Mouse (Mus musculus) adrenal gland, postnatal 36 days (tissue): Measurements from ENCODE around the gene Faf1. TPM values are rescaled to one million over a fixed set of nuclear protein-coding genes. Genes with fewer than 3 reads are reported as not detected.

Experiments used
- DNase-seq, 2 experiments: peaks; one replicate each; pipeline ENCODE4 v3.0.0; 2021; ENCODE audit warnings: mixed read lengths in 1 of 2
- total RNA-seq, 2 experiments: library from RNA; stranded (reverse); gene quantifications; 2 replicates each; pipeline ENCODE4 v1.2.3; 2021

The Faf1 gene
- total RNA-seq, 2 experiments from 2014 or later = 29.9 to 30.3 TPM

GRCm38 (mm10) chr4:109979461-109980320 is 303.3 kb downstream of the Faf1 start:
- DNase-seq = no peak

GRCm38 (mm10) chr4:109980321-109981082 is 304.1 kb downstream of the Faf1 start:
- no peak for DNase-seq

DNA sequence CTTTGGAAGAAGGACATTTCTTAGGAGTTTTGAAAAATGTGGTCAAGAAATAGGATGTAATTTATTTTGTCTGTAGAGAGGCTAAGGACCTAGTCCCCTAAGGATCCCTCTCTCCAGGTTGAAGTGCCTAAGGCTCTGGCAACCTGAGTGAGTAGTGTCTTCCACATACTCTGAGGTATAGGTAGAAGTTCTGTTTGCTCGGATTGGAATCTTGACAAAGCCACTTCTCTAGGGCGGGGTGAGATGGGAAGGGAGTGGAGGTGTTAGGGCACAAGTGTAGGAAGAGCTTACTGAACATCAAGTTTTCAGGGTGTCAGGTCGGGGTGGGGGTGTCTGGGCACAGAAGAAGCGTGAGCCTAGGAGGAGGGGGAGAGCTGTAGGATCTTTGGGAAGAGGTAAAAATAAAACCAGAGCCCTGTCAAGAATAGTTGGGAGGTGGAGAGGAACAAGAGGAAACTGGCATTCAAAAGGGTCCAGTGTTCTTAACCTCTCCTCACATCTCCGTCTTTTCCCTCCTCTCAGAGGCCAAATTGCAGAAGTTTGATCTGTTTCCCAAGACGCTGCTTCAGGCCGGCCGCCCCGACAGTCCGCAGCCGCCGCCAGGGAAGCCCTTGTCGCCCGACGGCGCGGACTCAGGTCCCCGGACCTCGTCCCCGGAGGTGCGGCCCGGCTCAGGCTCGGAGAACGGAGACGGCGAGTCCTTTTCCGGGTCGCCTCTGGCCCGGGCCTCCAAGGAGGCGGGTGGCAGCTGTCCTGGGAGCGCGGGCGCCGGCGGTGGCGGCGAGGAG is 304.9 kb downstream of the Faf1 start:
- no peak for DNase-seq

- DNase-seq = no peak
Observed at GRCm38 (mm10) chr4:109981871-109982680, 305.7 kb downstream of the Faf1 start.

GRCm38 (mm10) chr4:109982681-109983265 is 306.4 kb downstream of the Faf1 start:
- DNase-seq = no peak

GRCm38 (mm10) chr4:109983281-109984001 is 307.1 kb downstream of the Faf1 start:
- no peak for DNase-seq

GRCm38 (mm10) chr4:109984011-109984411 is 307.6 kb downstream of the Faf1 start:
- DNase-seq = no peak

GRCm38 (mm10) chr4:109984496-109985423 is 308.4 kb downstream of the Faf1 start:
- DNase-seq = no peak

GRCm38 (mm10) chr4:109985424-109986172 is 309.2 kb downstream of the Faf1 start:
- DNase-seq = no peak

DNA sequence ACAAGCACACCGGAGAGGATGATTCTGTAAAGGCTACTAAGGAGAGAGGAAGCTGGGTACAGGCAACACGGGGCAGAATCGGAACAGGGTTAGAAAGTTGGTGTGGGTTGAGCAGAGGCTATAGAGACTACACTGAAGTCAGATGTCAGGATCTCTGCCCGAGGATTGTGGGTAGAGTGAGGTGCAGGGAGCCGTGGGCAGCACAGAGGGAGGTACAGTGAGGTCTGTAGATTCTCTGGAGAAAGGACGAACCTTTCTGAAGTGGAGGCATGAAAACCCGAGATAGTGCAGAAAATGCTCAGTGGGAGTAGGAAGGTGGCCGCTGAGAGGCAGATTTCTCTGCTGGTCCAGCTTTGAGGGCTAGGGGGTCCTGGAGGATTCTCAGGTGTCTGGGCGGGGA is 309.9 kb downstream of the Faf1 start:
- DNase-seq = no peak

DNA sequence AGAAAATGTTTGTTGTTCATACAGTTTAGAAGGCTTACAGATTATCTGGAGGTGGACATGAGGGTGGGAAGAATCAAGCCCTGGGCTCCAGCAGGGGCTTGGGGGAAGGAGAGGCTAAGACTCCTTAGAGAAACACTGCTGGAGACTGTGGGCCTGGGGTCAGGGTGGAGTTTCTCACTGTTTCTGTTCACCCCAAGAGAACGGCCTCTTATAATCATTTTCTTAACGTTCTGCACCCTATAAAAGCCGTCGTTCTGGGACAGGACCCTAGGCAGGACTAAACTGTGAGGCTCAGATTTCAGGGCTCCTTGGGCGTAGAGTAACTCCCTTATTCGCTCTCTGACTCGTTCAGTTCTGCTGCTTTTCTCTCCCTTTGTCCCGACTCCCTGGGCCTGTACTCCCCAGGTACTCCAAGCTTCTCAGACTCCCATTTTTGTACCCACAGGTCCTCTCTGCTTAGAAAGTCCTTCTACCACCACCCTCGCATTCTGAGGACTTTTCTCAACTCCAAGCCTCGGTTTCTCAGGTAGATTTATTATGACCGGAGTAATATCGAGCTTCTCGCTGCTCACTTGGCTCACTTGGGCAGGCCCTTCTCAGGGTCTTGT is 310.5 kb downstream of the Faf1 start:
- DNase-seq = no peak

GRCm38 (mm10) chr4:109987560-109988362 is 311.4 kb downstream of the Faf1 start:
- DNase-seq = no peak

DNA sequence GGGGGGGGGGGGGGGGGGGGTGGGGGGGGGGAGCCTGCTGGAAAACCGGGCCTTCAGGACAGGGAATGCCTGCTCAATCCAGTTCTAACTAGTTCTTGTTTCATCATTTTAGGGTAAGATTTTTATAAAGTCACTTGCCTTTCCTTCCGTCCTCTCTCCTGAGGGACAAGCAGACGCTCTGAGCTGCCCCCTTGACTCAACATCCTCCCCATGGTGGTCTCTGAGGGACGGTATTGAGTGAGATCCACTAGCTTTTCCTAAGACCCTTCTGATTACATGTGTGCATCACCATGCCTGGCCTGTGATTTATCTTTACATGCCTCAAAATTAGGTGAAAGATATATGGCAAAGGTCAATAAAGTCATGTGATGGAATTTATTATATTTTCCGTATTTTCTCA is 312.0 kb downstream of the Faf1 start:
- no peak for DNase-seq

DNA sequence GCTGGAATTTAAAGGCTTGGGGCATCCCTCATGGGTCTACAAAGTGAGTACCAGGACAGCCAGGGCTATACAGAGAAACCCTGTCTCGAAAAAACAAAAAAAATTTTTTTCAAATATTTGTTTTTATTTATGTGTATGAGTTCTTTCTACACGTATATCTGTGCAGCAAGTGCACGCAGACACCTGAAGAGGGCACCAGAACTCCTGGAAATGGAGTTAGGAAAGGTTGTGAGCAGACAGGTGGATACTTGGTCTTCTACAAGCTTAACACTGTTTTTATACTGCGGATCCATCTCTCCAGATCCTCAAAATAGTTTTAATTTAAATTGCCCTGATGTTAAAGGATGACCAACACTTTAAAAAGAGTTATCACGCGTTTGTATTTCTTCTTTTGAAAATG is 312.8 kb downstream of the Faf1 start:
- DNase-seq = no peak

GRCm38 (mm10) chr4:110006044-110006443 is 329.7 kb downstream of the Faf1 start:
- no peak for DNase-seq
